Mouse (Mus musculus): ENCODE data around the gene Tcf19. TPM values are rescaled to one million over a fixed set of nuclear protein-coding genes. Genes with fewer than 3 reads are reported as not detected.
A peak's percentile ranks its signal among the peaks of the same experiment; 100 is the strongest.

Gene Tcf19
- total RNA-seq (2021): 10 to 100 TPM; 10.7 to 11.4 TPM
- long read RNA-seq, experiment 1, transcript Tcf19-203 (4 exons, 1,665 nt): major isoform, 5 of 17 reads
- long read RNA-seq, experiment 1, partial matches to known transcripts: 0 of 17 reads
- long read RNA-seq, experiment 1, other reads (novel, unspliced or antisense): 9 of 17 reads
- long read RNA-seq, experiment 2, partial matches to known transcripts: 2 of 14 reads
- long read RNA-seq, experiment 2, other reads (novel, unspliced or antisense): 9 of 14 reads

DNA sequence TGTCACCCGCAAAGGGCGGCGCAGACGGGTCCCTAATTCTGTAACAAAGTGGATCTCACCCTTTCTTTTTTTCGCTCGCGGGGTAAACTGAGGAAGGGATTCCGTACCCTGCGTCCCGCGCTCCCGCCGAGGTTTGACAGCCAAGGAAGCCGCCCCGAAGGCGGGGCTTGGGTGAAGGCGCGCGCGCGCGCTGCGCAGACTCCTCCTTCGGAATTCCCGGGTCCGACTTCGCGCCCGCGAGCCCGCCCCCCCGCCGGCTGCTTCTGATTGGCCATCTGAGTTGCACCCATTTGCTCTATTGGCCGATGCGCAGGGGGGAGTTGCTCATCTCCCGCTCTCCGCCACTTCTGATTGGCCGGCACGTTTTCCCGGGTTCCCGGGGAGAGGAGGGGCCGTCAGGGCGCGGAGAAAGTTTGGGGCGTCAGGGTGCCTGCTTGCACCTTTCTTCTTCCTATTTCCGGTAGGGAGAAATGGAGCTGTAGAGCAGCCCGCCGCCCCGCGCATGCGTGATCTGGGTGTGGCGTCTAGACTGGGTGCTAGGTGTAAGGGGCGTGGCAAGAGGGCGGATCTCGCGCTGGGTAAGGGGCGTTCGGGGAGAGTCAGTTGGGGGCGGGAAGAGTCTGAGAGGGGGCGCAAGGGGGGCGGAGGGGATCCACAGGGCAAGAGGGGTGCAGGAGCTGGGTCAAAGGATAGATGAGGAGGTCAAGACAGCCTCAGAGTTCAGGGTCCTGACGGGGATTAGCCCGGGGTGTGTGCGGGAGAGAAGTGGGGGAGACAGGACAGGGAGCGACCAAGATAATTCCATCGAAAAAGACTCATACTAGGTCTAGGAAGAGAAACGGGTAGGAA is at the start of gene Tcf19, which contains the start of gene Cchcr1:
TSS of gene Tcf19 (minus strand) at position 173 of the 849 bp plus-strand sequence.
TSS of gene Cchcr1 (plus strand) at position 449 of the 849 bp plus-strand sequence.
- DNase-seq (ENCODE audit: extremely low spot score in 1 of 2, low spot score in 2 of 2): peak; percentile 96
- Histone ChIP-seq H3K27ac (no peak within 1 kb of the TSS), H3K4me3 (peak within 1 kb of the TSS; percentile 64)
- intact Hi-C loops (cut with DNase I): loop anchor here (2.0 kb wide), 1 partner anchor 18 kb away; no protein-coding TSS in a partner anchor
- no peak; the same call in 1 of the 2 replicates for TF ChIP-seq CTCF (IDR thresholded peaks at IDR 0.05)

DNA sequence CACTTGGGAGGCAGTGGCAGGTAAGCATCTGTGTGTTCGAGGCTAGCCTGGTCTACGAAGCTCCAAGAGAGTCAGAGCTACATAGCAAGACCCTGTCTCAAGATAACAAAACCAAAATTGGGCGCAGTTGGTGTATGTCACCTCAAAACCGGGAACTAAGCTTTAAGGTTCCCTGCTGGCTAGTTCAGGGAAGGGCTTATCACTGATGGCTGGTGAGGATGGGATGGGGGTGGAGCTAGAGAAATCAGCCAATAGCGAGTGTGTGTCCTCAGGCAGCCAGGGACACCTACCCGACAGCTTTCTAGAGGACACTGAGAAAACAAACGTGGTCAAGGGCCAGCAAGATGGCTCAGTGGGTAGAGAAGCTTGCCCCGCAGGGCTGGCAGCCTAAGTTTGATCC is 41.6 kb upstream of the Tcf19 start:
- intact Hi-C loops (cut with DNase I): no loop called here
- no peak overlapping the region for H3K4me3 ChIP-seq
- DNase-seq (ENCODE audit: extremely low spot score in 1 of 2, low spot score in 2 of 2): no peak
- no peak for TF ChIP-seq CTCF (IDR thresholded peaks at IDR 0.05)
- H3K27ac ChIP-seq: no peak overlapping the region

DNA sequence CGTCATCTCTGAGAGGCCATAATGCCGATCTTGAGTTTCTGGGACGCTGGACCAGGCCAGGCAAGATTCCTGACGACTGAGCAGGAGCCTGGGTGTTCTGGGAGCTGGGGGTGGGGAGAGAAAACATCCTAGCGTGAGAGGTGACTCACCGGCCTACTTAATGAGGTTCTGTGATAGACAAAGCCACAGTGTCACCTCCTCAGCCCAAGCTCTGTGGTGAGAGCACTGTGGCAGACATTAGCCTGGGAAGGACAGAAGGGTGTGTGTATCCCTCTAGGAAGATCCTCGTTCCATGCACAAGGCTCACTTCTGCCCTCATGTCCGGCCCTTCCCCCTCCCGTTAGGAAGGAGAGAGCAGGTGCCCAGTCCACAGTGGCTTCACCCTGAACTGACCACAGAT is 40.7 kb upstream of the Tcf19 start:
- no peak for TF ChIP-seq CTCF (IDR thresholded peaks at IDR 0.05)
- no peak overlapping the region for H3K27ac ChIP-seq
- intact Hi-C loops (cut with DNase I): no loop called here
- no peak for DNase-seq (ENCODE audit: extremely low spot score in 1 of 2, low spot score in 2 of 2)
- H3K4me3 ChIP-seq: no peak overlapping the region

DNA sequence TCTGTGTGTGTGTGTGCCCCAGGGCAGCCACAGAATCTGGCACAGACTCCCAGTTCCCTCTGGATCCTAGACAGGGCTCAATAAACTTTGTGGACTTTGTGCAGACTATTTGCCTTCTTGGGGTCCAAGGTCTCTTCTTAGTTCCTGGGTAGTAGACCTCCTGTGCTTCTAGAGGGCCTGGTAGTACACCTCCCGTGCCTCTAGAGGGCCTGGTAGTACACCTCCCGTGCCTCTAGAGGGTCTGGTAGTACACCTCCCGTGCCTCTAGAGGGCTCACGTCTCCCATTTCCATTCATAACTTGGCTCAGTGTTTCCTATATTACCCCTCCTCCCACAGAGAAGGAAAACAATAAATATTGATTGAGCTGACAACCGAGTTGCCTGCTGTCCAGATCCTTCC is 40.2 kb upstream of the Tcf19 start:
- Histone ChIP-seq H3K27ac (no peak overlapping the region), H3K4me3 (no peak overlapping the region)
- TF ChIP-seq CTCF (IDR thresholded peaks at IDR 0.05): peak; percentile 73
- no peak for DNase-seq (ENCODE audit: extremely low spot score in 1 of 2, low spot score in 2 of 2)
- intact Hi-C loops (cut with DNase I): no loop called here

DNA sequence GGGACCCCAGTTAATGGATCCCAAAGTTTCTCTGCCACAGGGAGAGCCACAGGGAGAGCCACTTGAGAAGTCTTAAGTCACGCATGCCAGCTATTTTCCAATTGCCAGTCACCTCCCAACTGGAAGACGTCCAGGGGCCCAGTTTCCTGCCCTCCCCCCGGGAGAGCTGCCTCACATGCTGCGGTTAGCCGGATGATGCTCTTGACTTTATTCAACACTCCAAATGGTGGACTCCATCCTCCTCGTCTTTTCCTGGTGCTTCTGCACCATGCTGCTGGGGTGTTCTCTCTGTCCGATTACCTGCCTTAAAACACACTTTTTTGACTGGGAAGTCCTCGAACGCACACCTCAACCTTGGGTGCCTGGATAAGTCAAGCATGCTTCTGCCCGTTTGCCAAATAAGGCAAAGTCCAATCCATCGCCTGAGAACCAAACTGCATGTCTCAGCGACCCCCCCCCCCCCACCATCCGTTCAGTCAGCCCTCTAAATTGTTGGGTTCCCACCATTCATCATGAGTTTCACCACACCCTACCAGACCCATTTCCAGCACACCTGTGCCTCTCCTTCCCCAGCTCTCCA is 39.7 kb upstream of the Tcf19 start:
- intact Hi-C loops (cut with DNase I): no loop called here
- DNase-seq (ENCODE audit: extremely low spot score in 1 of 2, low spot score in 2 of 2): no peak
- Histone ChIP-seq H3K4me3 (no peak overlapping the region), H3K27ac (no peak overlapping the region)
- no peak for TF ChIP-seq CTCF (IDR thresholded peaks at IDR 0.05)

DNA sequence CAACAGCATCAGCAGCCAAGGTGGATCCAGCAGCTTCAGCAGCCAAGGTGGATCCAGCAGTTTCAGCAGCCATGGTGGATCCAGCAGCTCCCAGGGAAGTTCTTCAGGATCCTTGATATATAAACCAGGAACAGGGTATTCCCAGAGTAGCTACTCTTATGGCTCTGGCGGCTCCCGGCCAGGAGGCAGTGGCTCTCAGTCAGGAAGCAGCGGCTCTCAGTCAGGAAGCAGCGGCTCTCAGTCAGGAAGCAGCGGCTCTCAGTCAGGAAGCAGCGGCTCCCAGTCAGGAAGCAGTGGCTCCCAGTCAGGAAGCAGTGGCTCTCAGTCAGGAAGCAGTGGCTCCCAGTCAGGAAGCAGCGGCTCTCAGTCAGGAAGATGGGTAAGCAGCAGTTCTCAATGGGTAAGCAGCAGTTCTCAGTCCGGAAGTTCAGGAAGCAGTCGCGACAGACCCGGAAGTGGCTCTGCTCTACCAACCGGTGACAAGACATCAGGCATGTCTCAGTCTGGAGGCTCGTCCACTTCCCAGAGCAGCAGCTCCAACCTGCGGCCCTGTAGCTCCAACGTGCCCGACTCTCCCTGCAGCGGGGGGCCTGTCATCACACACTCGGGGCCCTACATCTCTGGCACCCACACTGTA is 38.3 kb upstream of the Tcf19 start:
- H3K4me3 ChIP-seq: no peak overlapping the region
- no peak for DNase-seq (ENCODE audit: extremely low spot score in 1 of 2, low spot score in 2 of 2)
- intact Hi-C loops (cut with DNase I): no loop called here
- H3K27ac ChIP-seq: no peak overlapping the region
- TF ChIP-seq CTCF (IDR thresholded peaks at IDR 0.05): no peak

DNA sequence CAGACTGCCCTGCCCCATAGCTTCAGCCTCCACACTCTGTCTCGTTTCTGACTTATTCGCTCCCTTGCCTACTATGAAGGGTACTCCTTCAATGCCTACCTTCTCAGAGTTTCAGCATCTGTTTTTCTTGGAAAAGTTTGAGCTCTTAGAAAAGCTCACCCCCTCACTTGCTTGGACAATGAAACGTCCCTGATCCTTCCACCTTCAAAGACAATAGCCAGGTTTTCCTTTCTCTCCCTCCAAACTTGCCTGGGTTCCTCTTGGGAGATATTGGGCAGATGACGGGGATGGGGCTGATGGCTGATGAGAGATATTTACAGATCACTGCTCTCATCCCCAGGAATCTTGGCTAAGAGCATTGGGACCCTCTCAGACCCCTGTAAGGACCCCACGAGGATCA is 37.7 kb upstream of the Tcf19 start:
- H3K4me3 ChIP-seq: no peak overlapping the region
- H3K27ac ChIP-seq: no peak overlapping the region
- intact Hi-C loops (cut with DNase I): no loop called here
- no peak for TF ChIP-seq CTCF (IDR thresholded peaks at IDR 0.05)
- no peak for DNase-seq (ENCODE audit: extremely low spot score in 1 of 2, low spot score in 2 of 2)

DNA sequence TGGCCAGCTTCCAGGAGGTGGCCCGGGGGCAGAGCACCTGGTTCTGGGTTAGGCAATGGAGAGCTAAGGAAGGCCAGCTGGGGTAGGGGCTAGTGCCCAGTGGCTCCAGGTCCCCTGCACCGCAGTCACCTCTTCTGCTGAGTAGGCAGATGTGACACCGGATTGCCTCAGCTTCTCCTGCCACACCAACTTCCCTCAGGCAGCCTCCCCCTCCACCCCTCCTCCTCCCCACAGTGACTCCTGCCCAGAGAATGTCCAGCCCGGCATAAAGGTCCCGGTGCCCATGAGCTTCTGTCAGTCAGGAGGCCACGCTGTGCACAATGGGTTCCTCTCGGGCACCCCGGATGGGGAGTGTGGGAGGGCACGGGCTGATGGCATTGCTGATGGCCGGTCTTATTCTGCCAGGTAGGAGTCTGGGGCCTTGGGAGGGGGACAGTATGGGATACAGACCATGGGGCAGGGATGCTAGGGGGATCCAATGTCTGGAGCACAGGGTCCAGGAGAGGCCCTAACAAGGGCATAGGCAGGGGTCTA is 35.3 kb upstream of the Tcf19 start, which contains the start of gene Cdsn:
TSS of gene Cdsn (plus strand) at position 248 of the 534 bp plus-strand sequence.
- H3K27ac ChIP-seq: peak within 1 kb of the TSS; percentile 32; the same call in 1 of the 2 replicates
- DNase-seq (ENCODE audit: extremely low spot score in 1 of 2, low spot score in 2 of 2): no peak
- intact Hi-C loops (cut with DNase I): no loop called here
- H3K4me3 ChIP-seq: no peak within 1 kb of the TSS
- no peak for TF ChIP-seq CTCF (IDR thresholded peaks at IDR 0.05)

DNA sequence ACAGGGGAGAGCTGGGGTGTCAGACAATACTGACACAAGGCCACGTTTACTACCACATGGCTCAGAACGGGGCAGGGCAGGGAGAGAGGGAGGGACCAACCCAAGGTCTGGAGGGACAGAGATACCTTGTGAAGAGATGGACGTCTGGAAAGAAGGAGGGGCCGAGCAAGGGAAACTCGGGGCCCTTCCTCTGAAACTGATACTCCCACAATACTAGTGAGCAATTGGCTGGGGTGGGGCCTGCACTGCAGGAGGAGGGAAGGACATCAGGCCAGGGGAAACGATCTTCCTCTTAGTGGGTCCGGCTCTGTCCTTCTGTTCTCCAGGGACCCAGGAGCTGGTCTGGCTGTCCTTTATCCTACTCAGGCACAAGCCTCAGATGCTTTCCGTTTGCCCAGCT is 34.2 kb upstream of the Tcf19 start:
- DNase-seq (ENCODE audit: extremely low spot score in 1 of 2, low spot score in 2 of 2): no peak
- Histone ChIP-seq H3K4me3 (no peak overlapping the region), H3K27ac (no peak overlapping the region; the same call in 1 of the 2 replicates)
- intact Hi-C loops (cut with DNase I): no loop called here
- no peak for TF ChIP-seq CTCF (IDR thresholded peaks at IDR 0.05)

DNA sequence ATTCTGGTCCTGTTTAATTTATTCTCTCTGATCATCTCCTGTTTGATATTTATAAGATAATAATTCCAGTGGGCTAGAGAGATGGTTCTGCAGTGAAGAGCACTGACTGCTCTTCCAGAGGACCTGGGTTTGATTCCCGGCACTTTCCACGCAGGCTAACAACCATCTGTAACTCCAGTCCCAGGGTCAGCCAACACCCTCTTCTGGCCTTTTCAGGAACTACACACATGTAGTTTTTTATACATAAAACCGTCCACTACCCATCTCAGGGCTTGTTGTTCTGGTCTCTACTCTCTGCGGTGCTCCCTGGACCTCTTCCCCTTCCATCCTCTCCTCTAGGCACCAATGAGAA is 33.5 kb upstream of the Tcf19 start:
- peak; percentile 20 for TF ChIP-seq CTCF (IDR thresholded peaks at IDR 0.05)
- DNase-seq (ENCODE audit: extremely low spot score in 1 of 2, low spot score in 2 of 2): no peak
- peak overlapping the region; percentile 85 for H3K27ac ChIP-seq
- no peak overlapping the region for H3K4me3 ChIP-seq
- intact Hi-C loops (cut with DNase I): no loop called here

DNA sequence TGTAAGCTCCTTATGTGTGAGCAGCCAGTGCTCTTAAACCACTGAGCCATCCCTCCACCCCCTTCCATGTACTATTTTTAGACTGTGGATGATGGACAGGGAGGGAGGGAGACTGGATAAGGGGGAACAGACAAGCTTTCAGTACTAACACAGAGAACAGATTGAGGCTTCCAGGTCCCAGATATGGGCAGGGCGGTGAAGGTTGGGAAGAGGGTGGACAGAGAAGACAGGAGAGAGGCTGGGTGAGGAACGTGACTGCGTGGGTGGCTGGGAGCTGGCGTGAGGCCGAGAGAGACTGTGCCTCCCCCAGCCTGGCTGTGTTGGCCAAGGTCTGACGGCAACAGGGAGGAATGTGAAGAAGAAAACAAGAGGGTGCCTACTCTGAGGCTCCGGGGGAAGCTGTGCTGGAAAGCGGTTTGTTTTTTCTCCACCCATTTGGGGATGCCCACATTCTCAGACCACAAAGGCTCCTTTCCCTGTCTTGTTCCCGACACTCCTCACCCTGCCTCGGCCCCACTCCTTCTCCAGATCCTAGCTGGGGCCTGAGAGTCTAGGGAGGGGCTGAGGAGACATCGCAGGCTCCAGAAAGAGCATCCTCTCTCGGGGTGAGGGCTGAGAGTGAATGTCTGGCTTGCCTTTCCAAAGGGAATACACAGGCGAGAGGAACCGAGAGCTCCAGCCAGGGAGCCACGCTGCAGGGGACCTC is 33.0 kb upstream of the Tcf19 start:
- Histone ChIP-seq H3K27ac (peak overlapping the region; percentile 85), H3K4me3 (no peak overlapping the region)
- intact Hi-C loops (cut with DNase I): no loop called here

More for the DNA sequence above, 33.0 kb upstream of the Tcf19 start:
- TF ChIP-seq CTCF (IDR thresholded peaks at IDR 0.05): no peak
- DNase-seq (ENCODE audit: extremely low spot score in 1 of 2, low spot score in 2 of 2): peak; percentile 68 to 82
